Mouse (Mus musculus): ENCODE measurements at regions not wholly inside any gene's neighbourhood (a gene's known extent, or its start where the extent isn't known, plus 50 kb on each side); places are given as distances from the start of the nearest gene placed in this dataset.

DNA sequence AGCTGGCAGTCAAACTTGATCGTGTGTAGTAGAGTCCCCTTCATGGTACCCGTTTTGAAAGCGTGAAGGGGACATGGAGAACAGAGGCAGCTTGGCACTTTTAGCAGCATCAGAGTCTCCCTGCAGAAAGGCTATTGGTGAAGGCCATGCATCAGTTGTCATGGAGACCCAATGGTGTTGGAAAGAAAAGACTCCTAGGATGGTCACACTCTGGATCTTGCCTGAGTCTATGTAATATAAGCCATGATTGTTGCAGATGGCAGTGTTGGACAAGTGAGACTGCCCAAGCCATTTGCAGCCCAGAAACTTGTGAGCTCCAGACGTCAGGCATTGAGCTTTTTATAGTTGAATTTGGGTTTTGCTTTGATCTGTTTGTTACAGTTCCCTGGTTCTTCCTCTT, 382.9 kb downstream of the 1700129C05Rik start:
- no peak overlapping the region for H3K4me3 ChIP-seq
- no peak overlapping the region for H3K4me2 ChIP-seq
- no peak for ATAC-seq (ENCODE audit: insufficient number of reproducible peaks, low FRiP score)
- no peaks in the 10 kb centered on the region for H3K9me3 ChIP-seq (replicated peaks)
- H3K9ac ChIP-seq: no peak overlapping the region
- peaks cover 7% of the 10 kb centered on the region; the same call in 1 of the 2 replicates for H3K4me1 ChIP-seq (replicated peaks)
- no peak overlapping the region for H3K27ac ChIP-seq (ENCODE audit: poor library complexity, severe bottlenecking)
- WGBS: 76% methylated on average over 4 of the region's 4 CpGs
- no peaks in the 10 kb centered on the region for H3K27me3 ChIP-seq (replicated peaks)
- no peaks in the 10 kb centered on the region for H3K36me3 ChIP-seq

DNA sequence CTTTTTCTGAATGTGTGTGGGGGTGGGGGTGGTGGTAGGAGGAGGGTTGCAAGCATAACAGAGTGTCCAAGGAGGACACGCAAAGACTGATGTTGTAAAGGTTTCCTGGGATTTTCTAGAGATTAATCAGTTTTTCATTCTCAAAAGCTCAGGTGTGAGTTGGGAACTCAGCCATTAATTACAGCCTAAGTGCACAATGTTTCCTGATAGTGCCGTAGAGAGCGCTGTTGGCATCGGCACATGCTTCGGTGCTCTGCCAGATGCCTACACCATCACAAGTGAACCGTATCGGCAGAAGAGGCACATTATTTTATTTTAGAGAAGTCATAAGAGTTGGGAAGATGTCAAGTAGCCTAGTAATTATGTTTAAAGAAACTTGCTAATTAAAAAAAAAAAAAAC, 388.9 kb downstream of the 1700129C05Rik start:
- H3K4me1 ChIP-seq (replicated peaks): peaks cover 4% of the 10 kb centered on the region; the same call in 1 of the 2 replicates
- H3K4me2 ChIP-seq: no peak overlapping the region
- no peaks in the 10 kb centered on the region for H3K9me3 ChIP-seq (replicated peaks)
- no peak overlapping the region for H3K27ac ChIP-seq (ENCODE audit: poor library complexity, severe bottlenecking)
- no peak overlapping the region for H3K9ac ChIP-seq
- H3K27me3 ChIP-seq (replicated peaks): no peaks in the 10 kb centered on the region
- no peaks in the 10 kb centered on the region for H3K36me3 ChIP-seq
- ATAC-seq (ENCODE audit: insufficient number of reproducible peaks, low FRiP score): no peak
- 86% methylated on average over 7 of the region's 7 CpGs for WGBS
- H3K4me3 ChIP-seq: no peak overlapping the region

DNA sequence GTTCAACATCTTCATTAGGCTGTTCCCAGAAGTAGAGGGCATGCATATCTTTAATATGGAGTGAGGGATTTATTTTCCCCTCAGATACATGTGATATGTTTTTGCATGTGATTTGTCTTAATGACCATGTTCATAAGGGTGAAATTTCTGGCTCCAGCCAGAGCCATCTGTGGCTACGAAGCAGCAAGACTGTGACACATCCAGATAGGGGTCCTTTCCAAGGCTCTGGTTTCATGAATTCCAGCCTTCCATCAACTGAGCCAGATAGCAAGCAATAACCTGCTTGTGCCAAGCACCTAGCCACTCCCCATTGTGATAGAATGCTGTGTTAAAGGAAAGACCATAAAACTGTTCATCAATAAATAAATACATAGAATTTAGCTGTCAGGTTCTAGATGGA, 389.6 kb downstream of the 1700129C05Rik start:
- H3K4me1 ChIP-seq (replicated peaks): no peaks in the 10 kb centered on the region
- H3K4me3 ChIP-seq: no peak overlapping the region
- no peak overlapping the region for H3K4me2 ChIP-seq
- no peaks in the 10 kb centered on the region for H3K36me3 ChIP-seq
- no peak overlapping the region for H3K27ac ChIP-seq (ENCODE audit: poor library complexity, severe bottlenecking)
- H3K9ac ChIP-seq: no peak overlapping the region
- no peaks in the 10 kb centered on the region for H3K9me3 ChIP-seq (replicated peaks)
- no peaks in the 10 kb centered on the region for H3K27me3 ChIP-seq (replicated peaks)
- ATAC-seq (ENCODE audit: insufficient number of reproducible peaks, low FRiP score): no peak
- WGBS: 64% methylated on average over 1 of the region's 1 CpGs

DNA sequence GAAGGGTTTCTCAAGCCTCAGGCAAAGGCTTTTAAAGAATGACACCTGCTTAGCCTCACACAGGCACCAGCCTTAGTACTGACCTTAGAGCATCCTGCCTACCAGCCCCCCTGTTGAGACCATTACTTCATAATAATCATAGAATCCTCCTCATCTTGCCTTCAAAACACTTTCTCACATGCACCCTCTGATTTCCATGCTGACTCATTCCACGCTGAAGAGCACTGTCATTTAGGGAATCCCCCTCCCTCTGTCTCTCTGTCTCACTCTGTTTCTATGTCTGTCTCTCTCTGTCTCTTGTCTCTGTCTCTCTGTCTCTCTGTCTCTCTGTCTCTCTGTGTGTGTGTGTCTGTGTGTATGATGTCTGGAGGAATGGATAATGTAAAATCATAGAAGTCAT, 416.3 kb downstream of the 1700129C05Rik start:
- Histone ChIP-seq H3K27ac (ENCODE audit: poor library complexity, severe bottlenecking) (no peak overlapping the region), H3K9me3 (replicated peaks) (no peaks in the 10 kb centered on the region), H3K27me3 (replicated peaks) (no peaks in the 10 kb centered on the region), H3K4me3 (no peak overlapping the region), H3K4me1 (replicated peaks) (no peaks in the 10 kb centered on the region), H3K36me3 (no peaks in the 10 kb centered on the region), H3K4me2 (no peak overlapping the region), H3K9ac (no peak overlapping the region)
- WGBS: 64% methylated on average over 1 of the region's 1 CpGs
- no peak for ATAC-seq (ENCODE audit: insufficient number of reproducible peaks, low FRiP score)

GRCm38 (mm10) chr14:58714856-58715255, 427.8 kb downstream of the 1700129C05Rik start:
- Histone ChIP-seq H3K27me3 (replicated peaks) (no peaks in the 10 kb centered on the region), H3K9me3 (replicated peaks) (no peaks in the 10 kb centered on the region), H3K9ac (no peak overlapping the region), H3K4me1 (replicated peaks) (no peaks in the 10 kb centered on the region), H3K4me2 (no peak overlapping the region), H3K36me3 (no peaks in the 10 kb centered on the region), H3K27ac (ENCODE audit: poor library complexity, severe bottlenecking) (no peak overlapping the region), H3K4me3 (no peak overlapping the region)
- ATAC-seq (ENCODE audit: insufficient number of reproducible peaks, low FRiP score): no peak

- no peak overlapping the region for H3K27ac ChIP-seq (ENCODE audit: poor library complexity, severe bottlenecking)
- 77% methylated on average over 7 of the region's 7 CpGs for WGBS
These were observed 432.8 kb downstream of the 1700129C05Rik start for GRCm38 (mm10) chr14:58709861-58710260.

GRCm38 (mm10) chr14:58709281-58709680, 433.4 kb downstream of the 1700129C05Rik start:
- H3K4me1 ChIP-seq (replicated peaks): no peaks in the 10 kb centered on the region
- no peak for ATAC-seq (ENCODE audit: insufficient number of reproducible peaks, low FRiP score)
- H3K4me3 ChIP-seq: no peak overlapping the region
- 78% methylated on average over 2 of the region's 2 CpGs for WGBS
- H3K27me3 ChIP-seq (replicated peaks): no peaks in the 10 kb centered on the region
- H3K36me3 ChIP-seq: no peaks in the 10 kb centered on the region
- H3K27ac ChIP-seq (ENCODE audit: poor library complexity, severe bottlenecking): no peak overlapping the region
- H3K4me2 ChIP-seq: no peak overlapping the region
- no peaks in the 10 kb centered on the region for H3K9me3 ChIP-seq (replicated peaks)
- no peak overlapping the region for H3K9ac ChIP-seq

More at GRCm38 (mm10) chr14:58709861-58710260, 432.8 kb downstream of the 1700129C05Rik start:
- H3K36me3 ChIP-seq: no peaks in the 10 kb centered on the region
- H3K4me2 ChIP-seq: no peak overlapping the region
- no peaks in the 10 kb centered on the region for H3K9me3 ChIP-seq (replicated peaks)
- H3K4me1 ChIP-seq (replicated peaks): no peaks in the 10 kb centered on the region
- H3K27me3 ChIP-seq (replicated peaks): no peaks in the 10 kb centered on the region
- H3K4me3 ChIP-seq: no peak overlapping the region
- H3K9ac ChIP-seq: no peak overlapping the region
- no peak for ATAC-seq (ENCODE audit: insufficient number of reproducible peaks, low FRiP score)

DNA sequence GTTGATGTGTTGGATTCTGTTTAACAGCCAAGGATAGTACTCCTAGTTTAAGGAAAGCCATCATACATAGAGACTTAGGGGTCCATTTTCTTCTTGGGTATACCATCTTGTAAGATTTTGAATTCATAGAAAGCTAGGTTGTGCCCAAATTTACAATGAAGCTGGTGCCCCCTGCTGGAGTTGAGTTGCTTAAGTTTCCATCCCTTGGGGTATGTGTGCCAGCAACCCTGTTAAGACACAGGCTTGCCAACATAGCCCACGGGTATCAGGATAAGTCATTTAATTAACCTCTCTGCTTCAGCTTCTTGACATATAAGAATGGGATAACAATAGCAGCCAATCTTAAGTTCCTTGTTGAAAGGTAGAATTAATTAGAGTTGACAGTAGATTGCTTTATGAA, 440.9 kb downstream of the 1700129C05Rik start:
- H3K27me3 ChIP-seq (replicated peaks): no peaks in the 10 kb centered on the region
- no peak overlapping the region for H3K4me3 ChIP-seq
- no peak overlapping the region for H3K27ac ChIP-seq (ENCODE audit: poor library complexity, severe bottlenecking)
- H3K4me1 ChIP-seq (replicated peaks): no peaks in the 10 kb centered on the region
- H3K36me3 ChIP-seq: no peaks in the 10 kb centered on the region
- WGBS: 49% methylated on average over 1 of the region's 1 CpGs
- H3K9me3 ChIP-seq (replicated peaks): no peaks in the 10 kb centered on the region; the same call in 1 of the 2 replicates
- H3K9ac ChIP-seq: no peak overlapping the region
- ATAC-seq (ENCODE audit: insufficient number of reproducible peaks, low FRiP score): no peak
- H3K4me2 ChIP-seq: no peak overlapping the region

DNA sequence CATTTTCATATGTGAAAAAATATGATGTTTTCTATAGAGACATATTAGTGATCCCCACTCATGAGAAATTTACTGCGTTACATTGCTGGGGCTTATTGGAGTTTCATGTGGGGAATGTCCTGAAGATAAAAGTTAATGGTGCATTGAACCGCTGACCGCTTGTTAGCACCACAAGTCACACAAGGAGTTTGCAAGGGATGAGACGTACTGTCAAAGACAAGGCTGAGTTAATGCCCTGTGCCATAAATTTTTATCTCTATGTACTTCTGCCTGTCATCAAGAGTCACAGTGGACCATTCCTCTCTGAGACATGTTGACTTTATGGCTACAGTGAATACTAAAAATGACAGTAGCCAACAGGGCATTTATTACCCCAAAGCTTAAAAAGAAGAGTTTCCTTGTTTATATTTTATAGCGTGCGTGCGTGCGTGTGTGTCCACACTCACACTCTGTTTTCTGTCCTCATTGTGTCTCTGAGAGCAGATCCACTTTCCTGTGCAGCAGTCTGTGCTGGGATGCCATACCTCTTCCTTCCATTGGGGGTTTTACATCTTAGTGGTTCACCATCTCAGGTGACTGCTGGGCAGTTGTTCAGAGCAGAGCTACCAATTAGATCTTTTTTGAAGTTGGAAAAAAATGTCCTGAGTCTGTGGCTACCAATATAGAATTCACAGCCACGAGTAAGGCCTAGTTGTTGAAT, 451.4 kb downstream of the 1700129C05Rik start:
- Histone ChIP-seq H3K36me3 (no peaks in the 10 kb centered on the region), H3K4me3 (no peak overlapping the region), H3K27ac (ENCODE audit: poor library complexity, severe bottlenecking) (no peak overlapping the region), H3K4me2 (no peak overlapping the region), H3K27me3 (replicated peaks) (no peaks in the 10 kb centered on the region), H3K9ac (no peak overlapping the region), H3K9me3 (replicated peaks) (no peaks in the 10 kb centered on the region), H3K4me1 (replicated peaks) (0 out of 2 replicates have a peak, but pooled peaks cover 2% of the 10 kb centered on the region)
- WGBS: 82% methylated on average over 9 of the region's 9 CpGs
- ATAC-seq (ENCODE audit: insufficient number of reproducible peaks, low FRiP score): no peak

GRCm38 (mm10) chr14:58687814-58688213, 454.9 kb downstream of the 1700129C05Rik start:
- no peaks in the 10 kb centered on the region for H3K4me1 ChIP-seq (replicated peaks)
- H3K4me2 ChIP-seq: no peak overlapping the region
- no peak overlapping the region for H3K27ac ChIP-seq (ENCODE audit: poor library complexity, severe bottlenecking)
- 72% methylated on average over 4 of the region's 4 CpGs for WGBS
- no peaks in the 10 kb centered on the region for H3K36me3 ChIP-seq
- H3K4me3 ChIP-seq: no peak overlapping the region
- H3K27me3 ChIP-seq (replicated peaks): no peaks in the 10 kb centered on the region
- ATAC-seq (ENCODE audit: insufficient number of reproducible peaks, low FRiP score): no peak
- no peak overlapping the region for H3K9ac ChIP-seq
- no peaks in the 10 kb centered on the region for H3K9me3 ChIP-seq (replicated peaks)

- WGBS: 67% methylated on average over 6 of the region's 6 CpGs
- no peaks in the 10 kb centered on the region for H3K27me3 ChIP-seq (replicated peaks)
- H3K4me2 ChIP-seq: no peak overlapping the region
- no peak for ATAC-seq (ENCODE audit: insufficient number of reproducible peaks, low FRiP score)
- no peak overlapping the region for H3K9ac ChIP-seq
- no peaks in the 10 kb centered on the region for H3K36me3 ChIP-seq
- H3K9me3 ChIP-seq (replicated peaks): no peaks in the 10 kb centered on the region
- peaks cover 19% of the 10 kb centered on the region; the same call in 1 of the 2 replicates for H3K4me1 ChIP-seq (replicated peaks)
- no peak overlapping the region for H3K4me3 ChIP-seq
- no peak overlapping the region for H3K27ac ChIP-seq (ENCODE audit: poor library complexity, severe bottlenecking)
These were observed 463.9 kb downstream of the 1700129C05Rik start for GRCm38 (mm10) chr14:58678781-58679180.

GRCm38 (mm10) chr14:58678126-58678656, 464.5 kb downstream of the 1700129C05Rik start:
- Histone ChIP-seq H3K27ac (ENCODE audit: poor library complexity, severe bottlenecking) (no peak overlapping the region), H3K4me1 (replicated peaks) (peaks cover 19% of the 10 kb centered on the region; the same call in 1 of the 2 replicates), H3K9ac (no peak overlapping the region), H3K36me3 (no peaks in the 10 kb centered on the region), H3K27me3 (replicated peaks) (no peaks in the 10 kb centered on the region), H3K4me3 (no peak overlapping the region), H3K4me2 (peak overlapping the region; percentile 38), H3K9me3 (replicated peaks) (no peaks in the 10 kb centered on the region)
- 51% methylated on average over 11 of the region's 11 CpGs for WGBS
- ATAC-seq (ENCODE audit: insufficient number of reproducible peaks, low FRiP score): no peak

Measured in heart, embryonic 12.5 days (tissue).